Comparison of ENCODE assay signal across 11 mouse cellular contexts in genomic region chr6:12584456-12584855, GRCm38 (mm10).
"Had no signal": no experiment of that assay in that cellular context is flagged by ENCODE, and none has a peak within 500 bp of the region (broad histone marks: within the 10 kb centered on the region; RNA-seq: fewer than 3 reads in every experiment).

No protein-coding gene starts in this region.

- H3K4me3 ChIP-seq: limb, embryonic 13.5 days; midbrain, embryonic 12.5 days; neural tube, embryonic 13.5 days had no signal

- ATAC-seq: midbrain, embryonic 16.5 days had no signal

- H3K4me2 ChIP-seq: limb, embryonic 13.5 days; midbrain, embryonic 12.5 days; neural tube, embryonic 13.5 days had no signal

- H3K27ac ChIP-seq: kidney, postnatal 0 days; limb, embryonic 13.5 days; liver, embryonic 14.5 days; midbrain, embryonic 12.5 days; neural tube, embryonic 13.5 days had no signal

- H3K27me3 ChIP-seq: limb, embryonic 13.5 days; midbrain, embryonic 12.5 days; neural tube, embryonic 13.5 days had no signal

- H3K9ac ChIP-seq: limb, embryonic 13.5 days; liver, embryonic 14.5 days; midbrain, embryonic 12.5 days; neural tube, embryonic 13.5 days had no signal

- DNase-seq: left cerebral cortex, postnatal 4 days; lung, adult 18-20 months; retina, postnatal 1 day; right cerebral cortex, postnatal 4 days; thymus, postnatal 4 days had no signal

- H3K4me1 ChIP-seq: limb, embryonic 13.5 days; midbrain, embryonic 12.5 days had no signal

- H3K9me3 ChIP-seq: limb, embryonic 13.5 days; midbrain, embryonic 12.5 days; neural tube, embryonic 13.5 days had no signal

- H3K36me3 ChIP-seq: limb, embryonic 13.5 days; midbrain, embryonic 12.5 days; neural tube, embryonic 13.5 days had no signal
